Mouse (Mus musculus) lung, postnatal 0 days (tissue): ENCODE measurements around the gene Mast3. TPM values are rescaled to one million over a fixed set of nuclear protein-coding genes. Genes with fewer than 3 reads are reported as not detected.

Experiments
- ATAC-seq: fragments of 200-750 bp; cut with Nextera tagmentation; 2 replicates; pipeline ENCODE4 v1.8.0; 2017; ENCODE audit warnings: moderate library complexity
- DNase-seq: peaks from one replicate; pipeline ENCODE4 v3.0.0-alpha.2; 2016; ENCODE audit warnings: low spot score
- H3K27ac ChIP-seq: fragments of 300-500 bp; sonication (generic); 2 replicates; pipeline ENCODE4 v1.5.1; 2014; ENCODE audit warnings: antibody characterized with exemption, mild to moderate bottlenecking, low read length, mixed read lengths
- H3K27me3 ChIP-seq: fragments of 300-500 bp; sonication (generic); replicated peaks from 2 replicates; pipeline ENCODE4 v1.6.1; 2014; ENCODE audit warnings: low read length, mixed read lengths; ENCODE audit not compliant: insufficient read depth
- H3K36me3 ChIP-seq: fragments of 300-500 bp; sonication (generic); 2 replicates; pipeline ENCODE4 v1.6.1; 2014; ENCODE audit warnings: low read length, mixed read lengths; ENCODE audit not compliant: insufficient read depth
- H3K4me1 ChIP-seq: fragments of 300-500 bp; sonication (generic); 2 replicates; pipeline ENCODE4 v1.6.1; 2014; ENCODE audit warnings: antibody characterized with exemption, low read depth, low read length, mixed read lengths; ENCODE audit not compliant: insufficient read depth
- H3K4me2 ChIP-seq: fragments of 300-500 bp; sonication (generic); replicated peaks from 2 replicates; pipeline ENCODE4 v1.6.1; 2014; ENCODE audit warnings: low read depth, mild to moderate bottlenecking, low read length, moderate library complexity, mixed read lengths
- H3K4me3 ChIP-seq: fragments of 300-500 bp; sonication (generic); 2 replicates; pipeline ENCODE4 v1.5.1; 2014; ENCODE audit warnings: low read depth, low read length
- H3K9ac ChIP-seq: fragments of 300-500 bp; sonication (generic); replicated peaks from 2 replicates; pipeline ENCODE4 v1.6.1; 2014; ENCODE audit warnings: low read depth, mild to moderate bottlenecking
- H3K9me3 ChIP-seq: fragments of 300-500 bp; sonication (generic); 2 replicates; pipeline ENCODE4 v1.6.1; 2016; ENCODE audit warnings: low read length, mixed read lengths
- CTCF ChIP-seq: IDR thresholded peaks from 2 replicates; pipeline ENCODE4 v1.5.1; 2016; ENCODE audit warnings: antibody characterized with exemption, mild to moderate bottlenecking
- EP300 ChIP-seq: IDR thresholded peaks from 2 replicates; pipeline ENCODE4 v1.6.1; 2016; ENCODE audit warnings: antibody characterized with exemption, mild to moderate bottlenecking, control low read depth
- WGBS: fragments of 180-500 bp; shearing (Covaris S2); extraction: QIAGEN DNeasy Blood & Tissue Kit; methylation state at CpG from one replicate; pipeline ENCODE4 v1.1.7; 2014; 5-methylcytosine and 5-hydroxymethylcytosine counted together
- polyA plus RNA-seq: library from polyadenylated mRNA; unstranded; fragments of >200 nt; fragmentation: Nextera tagmentation; extraction: Ambion mirVana; gene quantifications from 2 replicates; pipeline ENCODE4 v1.2.1, GENCODE M21; 2015

The Mast3 gene
- polyA plus RNA-seq, 1 experiment from 2014 or later = 7.6 TPM

- 0 out of 2 replicates have a peak, but pooled peaks cover under 1% of the 10 kb centered on the region for H3K27me3 ChIP-seq
These were observed 10.6 kb downstream of the Mast3 start for GRCm38 (mm10) chr8:70794215-70794614.

DNA sequence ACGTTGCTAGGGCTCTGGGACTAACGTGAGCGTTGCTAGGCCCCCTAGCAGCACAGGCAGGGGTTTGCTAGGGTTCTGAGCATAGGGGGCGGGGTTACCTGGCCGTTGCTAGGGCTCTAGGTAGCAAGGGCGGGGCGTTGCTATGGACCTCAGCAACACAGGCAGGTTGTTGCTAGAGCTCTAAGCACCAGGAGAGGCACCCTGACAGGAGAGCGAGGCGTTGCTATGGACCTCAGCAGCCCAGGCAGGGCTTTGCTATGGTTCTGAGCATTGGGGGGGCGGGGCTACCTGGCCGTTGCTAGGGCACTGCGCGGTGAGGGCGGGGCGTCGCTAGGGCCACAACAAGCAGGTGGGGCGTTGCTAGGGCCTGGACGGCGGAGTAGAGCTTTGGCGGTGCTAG lies 12.2 kb downstream of the Mast3 start:
- H3K9me3 ChIP-seq = no peaks in the 10 kb centered on the region
- H3K9ac ChIP-seq = no peak overlapping the region
- H3K4me3 ChIP-seq = peak overlapping the region; percentile 60
- peak overlapping the region; percentile 54 for H3K27ac ChIP-seq
- ATAC-seq (peak; percentile 63), DNase-seq (peak; percentile 93)
- peaks cover 25% of the 10 kb centered on the region for H3K4me1 ChIP-seq
- WGBS = under 1% methylated on average over 17 of the region's 20 CpGs
- TF ChIP-seq EP300 (no peak), CTCF (peak; percentile 29)
- H3K36me3 ChIP-seq = no peaks in the 10 kb centered on the region; the same call in 1 of the 2 replicates
- H3K4me2 ChIP-seq = peak overlapping the region; percentile 89
- no peaks in the 10 kb centered on the region for H3K27me3 ChIP-seq

More at GRCm38 (mm10) chr8:70794215-70794614, 10.6 kb downstream of the Mast3 start:
- WGBS = 79% methylated on average over 2 of the region's 2 CpGs
- Histone ChIP-seq H3K4me3 (no peak overlapping the region), H3K36me3 (no peaks in the 10 kb centered on the region; the same call in 1 of the 2 replicates), H3K4me1 (peaks cover 29% of the 10 kb centered on the region), H3K27ac (no peak overlapping the region), H3K4me2 (no peak overlapping the region), H3K9ac (no peak overlapping the region), H3K9me3 (no peaks in the 10 kb centered on the region)
- TF ChIP-seq CTCF (no peak), EP300 (no peak)
- ATAC-seq = no peak
- DNase-seq = no peak

DNA sequence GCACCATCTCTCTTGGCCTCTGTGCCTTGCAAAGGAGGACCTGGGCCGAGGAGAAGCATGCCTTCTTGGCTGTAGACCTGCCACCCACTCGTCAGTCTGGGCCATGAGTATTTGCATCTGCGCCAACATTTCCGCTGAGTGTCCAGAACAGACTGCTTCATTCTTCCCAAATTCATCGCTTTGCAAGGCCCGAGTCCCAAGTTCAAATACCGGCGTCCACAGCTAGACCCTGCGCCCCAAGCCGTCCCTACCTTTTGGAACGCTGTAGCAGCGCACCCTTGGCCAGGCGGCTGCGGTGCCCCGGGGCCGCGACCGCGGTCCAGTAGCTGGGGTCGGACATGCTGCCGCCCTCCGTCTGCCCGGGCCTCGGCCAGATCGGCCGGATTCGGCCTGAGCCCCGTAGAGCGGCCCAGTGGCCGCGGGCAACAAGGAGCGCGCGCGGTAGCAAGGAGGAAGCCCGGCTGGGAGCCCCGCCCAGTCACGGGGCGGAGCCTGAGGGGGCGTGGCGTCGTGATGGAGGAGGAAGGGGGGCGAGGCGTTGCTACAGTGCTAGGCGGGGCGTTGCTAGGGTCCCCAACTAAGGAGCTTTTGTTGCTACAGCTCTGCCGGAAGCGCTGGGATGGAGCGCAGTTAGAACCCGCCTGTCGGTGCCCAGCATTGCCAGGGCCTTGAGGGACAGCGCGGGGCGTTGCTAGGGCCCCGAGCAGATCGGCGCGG lies 12.7 kb downstream of the Mast3 start:
- peak; percentile 98 for DNase-seq
- H3K27ac ChIP-seq = peak overlapping the region; percentile 64
- H3K9ac ChIP-seq = peak overlapping the region; percentile 79
- no peaks in the 10 kb centered on the region; the same call in 1 of the 2 replicates for H3K36me3 ChIP-seq
- TF ChIP-seq EP300 = no peak
- no peak for TF ChIP-seq CTCF
- H3K4me1 ChIP-seq = peaks cover 25% of the 10 kb centered on the region
- peak overlapping the region; percentile 89 for H3K4me2 ChIP-seq
- ATAC-seq = peak; percentile 80
- no peaks in the 10 kb centered on the region for H3K27me3 ChIP-seq
- no peaks in the 10 kb centered on the region for H3K9me3 ChIP-seq
- 2% methylated on average over 58 of the region's 58 CpGs for WGBS
- H3K4me3 ChIP-seq = peak overlapping the region; percentile 60

DNA sequence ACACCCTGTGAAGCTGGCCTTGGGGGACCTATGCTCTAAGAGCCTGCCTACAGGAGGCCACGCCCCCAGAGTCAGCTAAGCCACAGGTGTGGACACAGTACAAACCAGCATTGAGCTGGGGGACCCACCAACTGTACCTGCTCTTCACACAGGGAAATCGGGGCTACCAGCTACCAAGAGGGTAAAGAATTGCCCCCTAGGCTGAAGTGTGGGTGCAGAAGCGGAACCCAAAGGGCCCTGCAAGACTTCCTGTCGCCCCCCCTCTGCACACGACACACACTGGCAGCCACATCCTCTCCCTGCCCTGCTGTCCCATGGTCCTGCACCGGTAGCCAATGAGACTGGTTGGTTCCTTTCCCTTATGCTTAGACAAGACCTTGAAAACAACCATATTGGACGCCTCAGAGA lies 13.6 kb downstream of the Mast3 start:
- Histone ChIP-seq H3K9ac (peak overlapping the region; percentile 23; the same call in 1 of the 2 replicates), H3K27ac (peak overlapping the region; percentile 64; the same call in 1 of the 2 replicates), H3K27me3 (no peaks in the 10 kb centered on the region), H3K4me1 (peaks cover 20% of the 10 kb centered on the region), H3K4me3 (peak overlapping the region; percentile 60; the same call in 1 of the 2 replicates), H3K36me3 (no peaks in the 10 kb centered on the region; the same call in 1 of the 2 replicates), H3K9me3 (no peaks in the 10 kb centered on the region), H3K4me2 (peak overlapping the region; percentile 89)
- TF ChIP-seq EP300 (no peak), CTCF (no peak)
- WGBS = 46% methylated on average over 7 of the region's 7 CpGs
- ATAC-seq (no peak), DNase-seq (peak; percentile 61)

GRCm38 (mm10) chr8:70790846-70791245 lies 14.0 kb downstream of the Mast3 start:
- WGBS = 53% methylated on average over 8 of the region's 8 CpGs
- TF ChIP-seq CTCF = no peak
- TF ChIP-seq EP300 = no peak
- Histone ChIP-seq H3K27me3 (no peaks in the 10 kb centered on the region), H3K9ac (peak overlapping the region; percentile 23; the same call in 1 of the 2 replicates), H3K4me3 (no peak overlapping the region), H3K4me2 (peak overlapping the region; percentile 89), H3K9me3 (no peaks in the 10 kb centered on the region), H3K27ac (no peak overlapping the region), H3K36me3 (peaks cover 3% of the 10 kb centered on the region), H3K4me1 (peaks cover 20% of the 10 kb centered on the region)
- DNase-seq = no peak
- no peak for ATAC-seq

DNA sequence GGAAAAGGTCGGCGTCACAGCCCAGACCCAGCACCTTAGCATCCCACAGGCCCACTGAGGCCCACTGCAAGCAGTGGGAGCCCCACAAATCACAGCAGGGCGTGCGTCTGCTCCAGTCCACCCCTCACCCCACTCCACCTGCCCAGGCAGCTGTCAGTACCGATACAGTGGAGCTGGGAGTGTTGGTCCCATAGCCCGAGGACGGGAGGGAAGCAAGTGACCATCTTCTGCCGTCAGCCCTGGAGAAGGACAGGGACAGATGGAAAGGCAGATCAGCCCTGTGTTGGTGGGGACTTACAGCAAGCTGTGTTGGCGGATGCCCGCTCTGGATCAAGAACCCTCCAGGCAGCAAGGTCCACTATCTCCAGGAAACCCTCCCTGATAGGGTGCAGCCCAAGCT lies 15.8 kb downstream of the Mast3 start:
- no peak overlapping the region for H3K27ac ChIP-seq
- no peaks in the 10 kb centered on the region for H3K27me3 ChIP-seq
- ATAC-seq (no peak), DNase-seq (no peak)
- no peaks in the 10 kb centered on the region for H3K9me3 ChIP-seq
- peaks cover 20% of the 10 kb centered on the region for H3K4me1 ChIP-seq
- no peak for TF ChIP-seq CTCF
- TF ChIP-seq EP300 = no peak
- H3K4me2 ChIP-seq = no peak overlapping the region
- H3K9ac ChIP-seq = no peak overlapping the region
- 79% methylated on average over 10 of the region's 10 CpGs for WGBS
- H3K4me3 ChIP-seq = no peak overlapping the region
- H3K36me3 ChIP-seq = peaks cover 13% of the 10 kb centered on the region
